Mouse (Mus musculus): Measurements from ENCODE around the gene Trp53rka.
A peak's percentile ranks its signal among the peaks of the same experiment; 100 is the strongest.
"Not testable (repeated sequence)": the region's sequence is repeated elsewhere in the genome, so short reads cannot be mapped to it uniquely, and the experiment has no call there.

Trp53rka gene

GRCm38 (mm10) chr2:165492648-165493553, at the start of gene Trp53rka:
Trp53rka (minus strand) TSS chr2:165493324.
- DNase-seq: peak; percentile 86

- DNase-seq: no peak
These were observed 47.9 kb upstream of the Trp53rka start for GRCm38 (mm10) chr2:165540975-165541374.

- DNase-seq: no peak
These were observed 40.7 kb upstream of the Trp53rka start for GRCm38 (mm10) chr2:165533789-165534188.

DNA sequence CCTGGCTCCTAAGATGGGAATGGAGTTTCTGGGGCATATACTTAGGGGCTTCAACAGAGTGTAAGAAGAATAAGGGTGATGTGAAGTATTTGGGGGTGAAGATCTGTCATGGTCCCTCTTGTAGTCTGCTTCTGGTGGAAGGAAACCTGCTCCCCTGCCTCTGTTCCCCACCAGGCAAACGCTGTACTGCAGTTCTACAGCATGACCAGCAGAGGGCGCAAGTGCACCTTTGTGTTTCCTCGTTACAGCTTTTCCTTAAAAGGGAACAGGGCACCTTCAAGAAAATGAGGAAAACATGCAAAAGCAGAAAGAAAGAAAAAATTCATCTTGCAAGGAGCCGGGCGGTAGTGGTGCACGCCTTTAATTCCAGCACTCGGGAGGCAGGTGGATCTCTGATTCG, 36.0 kb upstream of the Trp53rka start:
- DNase-seq: peak; percentile 37

DNA sequence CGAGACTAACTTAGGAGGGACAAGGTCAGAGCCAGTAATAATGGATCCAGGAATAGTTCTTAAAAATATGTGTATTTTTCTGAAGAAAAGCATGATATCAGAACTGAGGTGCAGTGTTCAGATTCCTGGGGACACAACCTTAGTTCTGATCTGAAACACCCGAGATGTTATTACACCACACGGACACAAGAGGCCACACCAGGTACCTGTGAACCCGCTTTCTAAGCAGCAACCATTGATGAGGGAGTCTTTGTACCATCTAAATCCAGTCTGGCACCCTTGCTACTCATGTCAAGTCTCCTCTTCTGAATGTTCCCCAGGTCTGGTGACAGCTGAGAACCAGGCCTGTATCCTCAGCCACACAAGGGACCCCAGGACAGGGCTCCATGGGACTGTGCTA, 32.5 kb upstream of the Trp53rka start:
- DNase-seq: no peak

DNA sequence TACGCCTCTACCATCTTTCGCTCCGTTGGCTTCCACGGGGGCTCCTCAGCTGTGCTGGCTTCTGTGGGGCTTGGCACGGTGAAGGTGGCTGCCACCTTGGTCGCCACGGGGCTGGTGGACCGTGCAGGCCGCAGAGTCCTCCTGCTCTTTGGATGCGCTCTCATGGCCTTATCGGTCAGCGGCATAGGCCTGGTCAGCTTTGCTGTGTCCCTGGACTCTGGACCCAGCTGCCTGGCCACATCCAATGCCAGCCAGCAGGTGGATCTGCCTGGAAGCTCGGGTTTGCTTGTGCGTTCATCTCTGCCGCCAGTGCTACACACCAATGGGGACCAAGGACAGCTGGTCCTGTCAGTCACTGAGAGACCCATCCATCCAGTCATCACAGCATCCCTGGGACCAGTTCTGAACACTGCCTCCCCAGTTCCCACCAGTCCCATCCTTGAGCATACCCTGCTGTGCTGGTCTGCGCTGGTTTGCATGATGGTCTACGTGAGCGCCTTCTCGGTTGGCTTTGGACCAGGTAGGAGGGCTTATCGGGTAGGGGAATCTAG, 22.1 kb upstream of the Trp53rka start:
- no peak for DNase-seq

DNA sequence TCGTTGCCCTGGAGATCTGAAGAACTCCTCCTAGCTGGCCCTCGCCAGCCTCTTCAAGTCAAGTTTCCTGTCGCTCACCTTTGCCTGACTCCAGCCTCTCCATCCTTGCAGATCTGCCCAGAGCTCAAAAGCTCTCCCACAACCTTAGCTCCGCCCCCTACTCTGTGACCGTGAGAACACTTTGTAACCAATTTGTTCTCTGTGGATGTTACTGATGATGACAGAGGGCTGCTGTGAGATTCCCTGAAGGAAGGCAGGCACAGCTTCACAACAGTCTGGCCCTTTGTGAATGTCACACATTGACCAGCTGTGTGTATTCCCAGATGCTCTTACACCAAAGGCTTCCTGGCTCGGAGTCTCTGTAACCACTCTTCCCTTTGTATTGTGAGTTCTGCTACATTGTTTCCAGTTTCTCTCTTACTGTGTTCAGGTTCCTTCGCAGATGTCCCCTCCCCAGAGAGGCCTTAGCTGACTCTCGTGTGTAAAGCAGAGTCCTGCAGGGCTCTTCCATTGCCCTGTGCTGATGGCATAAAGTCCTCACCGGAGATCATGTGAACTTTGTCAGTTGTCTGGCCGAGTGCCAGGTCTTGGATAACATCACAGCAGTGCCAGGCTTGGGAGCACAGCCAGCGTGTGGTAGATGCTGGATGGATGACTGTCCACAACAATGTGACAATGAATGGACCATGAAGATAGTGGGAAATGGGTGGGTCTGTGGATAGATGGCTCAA, 19.9 kb upstream of the Trp53rka start:
- peak; percentile 63 for DNase-seq

DNA sequence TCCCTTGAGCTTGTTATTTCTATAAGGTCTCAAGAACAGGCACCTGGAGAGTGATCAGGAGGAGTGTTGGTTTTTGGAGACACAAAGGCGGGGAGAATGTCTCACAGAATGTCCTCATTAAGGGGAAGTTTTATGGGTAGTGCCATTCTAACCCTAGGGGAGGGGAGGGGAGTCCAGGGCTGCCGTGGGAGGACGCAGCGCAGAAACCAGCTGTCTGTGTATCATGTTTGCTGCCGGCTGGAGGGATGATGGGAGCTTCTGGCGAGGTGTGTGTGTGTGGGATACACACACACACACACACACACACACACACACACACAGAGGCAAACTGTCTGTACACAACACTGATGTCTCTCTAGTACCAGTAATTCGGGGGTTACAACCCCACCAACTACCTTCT, 19.3 kb upstream of the Trp53rka start:
- DNase-seq: no peak

GRCm38 (mm10) chr2:165511530-165511929, 18.4 kb upstream of the Trp53rka start:
- DNase-seq: not testable (repeated sequence)

GRCm38 (mm10) chr2:165510914-165511458, 17.9 kb upstream of the Trp53rka start:
- DNase-seq: not testable (repeated sequence)

- no peak for DNase-seq
These were observed 17.3 kb upstream of the Trp53rka start for GRCm38 (mm10) chr2:165510466-165510865.

GRCm38 (mm10) chr2:165509686-165510085, 16.6 kb upstream of the Trp53rka start:
- no peak for DNase-seq

DNA sequence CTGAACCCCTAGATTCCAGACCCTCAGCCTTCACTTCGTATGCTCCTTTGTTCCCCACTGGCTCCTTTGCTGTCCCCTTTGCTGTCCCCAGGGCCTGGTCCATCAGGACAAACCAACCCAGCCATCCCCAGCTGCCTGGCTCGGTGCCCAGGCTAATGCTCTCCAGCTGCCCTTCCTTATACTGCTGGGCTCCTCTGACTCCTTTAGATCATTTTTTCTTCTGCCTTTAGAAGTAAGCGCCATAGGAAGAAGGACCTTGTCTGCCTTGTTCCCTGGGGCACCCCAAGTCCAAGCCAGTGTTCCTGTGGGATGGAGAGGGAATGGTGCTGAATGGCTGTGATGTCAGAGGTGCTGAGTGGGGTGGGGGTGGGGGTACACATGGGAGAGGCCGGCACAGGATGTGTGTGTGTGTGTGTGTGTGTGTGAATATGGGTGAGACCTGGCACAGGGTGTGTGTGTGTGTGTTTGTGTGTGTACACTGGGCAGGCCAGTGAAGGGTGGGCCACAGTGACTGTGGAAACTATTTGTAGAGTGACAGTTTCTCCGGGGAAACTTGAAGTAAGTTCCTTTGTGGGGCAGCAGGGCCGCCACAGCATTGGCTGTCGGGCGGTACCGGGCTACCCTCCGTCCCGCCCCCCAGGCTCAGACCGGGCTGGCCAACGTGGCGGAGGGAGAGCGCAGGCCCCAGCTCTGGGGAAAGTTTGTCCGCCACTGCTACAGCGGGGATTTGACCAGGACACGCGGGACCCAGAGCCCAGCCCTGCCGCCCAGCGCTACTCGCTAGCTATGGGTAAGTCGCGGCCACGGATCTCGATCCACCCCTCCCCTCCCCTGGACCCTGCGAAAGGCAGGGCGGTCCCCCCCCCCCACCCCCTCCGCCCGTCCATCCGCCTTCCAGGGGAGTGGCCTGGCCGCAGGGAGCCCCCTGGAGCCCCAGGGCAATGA, 10.4 kb upstream of the Trp53rka start, which contains the start of gene Slc2a10:
Slc2a10 (plus strand) TSS at position 529 of the 945 bp plus-strand sequence.
- DNase-seq: peak; percentile 63

GRCm38 (mm10) chr2:165498816-165499215, 5.7 kb upstream of the Trp53rka start:
- DNase-seq: no peak

DNA sequence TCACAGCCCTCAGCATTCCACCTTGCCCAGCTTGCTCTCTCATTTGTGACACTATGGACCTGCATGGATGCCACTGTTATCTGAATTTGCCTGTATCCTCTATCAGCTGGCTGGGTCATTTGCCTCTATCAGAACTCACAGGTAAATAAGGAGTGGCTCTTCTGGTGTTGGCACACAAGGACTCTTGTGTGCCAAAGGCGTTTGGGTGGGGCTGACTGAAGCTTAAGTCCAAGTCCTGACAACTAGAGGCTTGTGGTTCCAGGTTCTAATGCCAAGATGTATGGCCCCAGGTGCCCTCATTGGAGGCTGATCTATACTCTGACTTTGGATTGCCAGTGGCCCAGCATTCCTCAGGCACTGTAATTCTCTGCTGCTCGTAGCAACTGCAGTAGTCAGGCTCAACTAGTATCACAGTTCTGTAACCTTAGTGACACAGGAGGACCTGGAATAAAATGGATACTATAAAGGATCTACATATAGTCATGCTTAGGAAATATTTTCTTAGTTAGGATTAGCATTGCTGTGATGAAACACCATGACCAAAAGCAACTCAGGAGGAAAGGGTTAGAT, 4.7 kb upstream of the Trp53rka start:
- DNase-seq: no peak

GRCm38 (mm10) chr2:165496251-165496650, 3.1 kb upstream of the Trp53rka start:
- DNase-seq: peak; percentile 71

GRCm38 (mm10) chr2:165494495-165494894, 1.4 kb upstream of the Trp53rka start:
- no peak for DNase-seq

DNA sequence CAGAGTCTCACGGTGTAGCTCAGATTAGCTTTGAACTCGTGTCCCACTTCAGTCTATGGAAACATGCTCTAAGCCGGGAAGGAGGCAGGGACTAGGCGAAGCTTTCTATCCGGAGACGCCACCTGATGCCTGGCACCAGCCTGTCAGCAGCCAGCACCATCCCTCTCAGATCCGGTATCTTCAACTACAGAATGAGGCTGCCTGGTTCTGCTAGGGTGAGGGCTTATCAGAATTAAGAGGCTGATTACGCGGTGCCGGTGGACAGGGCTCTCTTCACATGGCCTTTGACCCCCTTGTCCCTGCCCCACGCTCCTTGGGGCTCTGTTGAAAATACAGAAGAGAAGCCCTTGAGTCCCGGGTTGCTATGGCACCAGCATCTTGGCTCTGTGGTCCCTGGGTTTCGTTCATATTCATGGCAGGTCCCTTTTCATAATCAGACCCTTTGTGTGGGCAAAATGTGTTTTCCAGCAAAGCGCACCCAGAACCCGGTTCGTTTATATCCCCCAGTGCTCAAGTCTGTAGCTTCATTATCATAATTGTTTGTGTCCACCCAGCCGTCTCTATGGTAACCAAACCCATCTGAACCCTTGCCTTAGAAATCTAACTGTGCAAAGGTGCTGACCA, 575 bp upstream of the Trp53rka start:
- no peak for DNase-seq

DNA sequence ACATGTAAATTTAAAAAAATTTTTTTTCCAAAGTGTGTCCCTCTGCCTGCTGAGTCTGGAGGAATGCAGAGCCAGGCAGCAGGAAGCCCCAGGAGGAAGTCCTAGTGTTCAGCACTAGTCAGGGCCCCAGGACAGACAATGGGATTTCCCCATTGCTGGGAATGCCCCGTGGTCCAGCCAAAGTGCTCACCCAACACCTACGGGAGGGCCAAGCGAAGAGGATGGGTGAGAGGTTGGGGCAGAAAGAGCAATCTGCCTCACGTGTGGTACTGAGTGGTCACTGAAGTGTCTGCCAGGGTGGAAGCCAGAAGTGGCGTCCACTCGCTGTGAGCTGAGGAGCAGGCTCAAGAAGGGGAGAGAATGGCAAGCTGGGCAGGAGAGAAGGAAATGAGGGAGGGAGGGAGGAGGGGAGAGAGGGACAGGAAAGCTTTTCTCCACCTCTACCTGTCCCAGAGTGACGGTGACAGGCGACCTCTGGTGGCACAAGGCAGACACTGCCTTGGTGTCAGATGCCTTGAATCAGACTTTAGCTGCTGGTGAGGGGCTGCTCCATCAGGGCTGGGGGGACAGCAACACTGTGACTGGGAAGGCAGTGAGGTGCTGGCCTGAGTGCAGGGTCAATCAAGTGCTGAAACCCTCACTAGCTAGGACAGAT, 6.1 kb downstream of the Trp53rka start:
- peak; percentile 60 for DNase-seq

DNA sequence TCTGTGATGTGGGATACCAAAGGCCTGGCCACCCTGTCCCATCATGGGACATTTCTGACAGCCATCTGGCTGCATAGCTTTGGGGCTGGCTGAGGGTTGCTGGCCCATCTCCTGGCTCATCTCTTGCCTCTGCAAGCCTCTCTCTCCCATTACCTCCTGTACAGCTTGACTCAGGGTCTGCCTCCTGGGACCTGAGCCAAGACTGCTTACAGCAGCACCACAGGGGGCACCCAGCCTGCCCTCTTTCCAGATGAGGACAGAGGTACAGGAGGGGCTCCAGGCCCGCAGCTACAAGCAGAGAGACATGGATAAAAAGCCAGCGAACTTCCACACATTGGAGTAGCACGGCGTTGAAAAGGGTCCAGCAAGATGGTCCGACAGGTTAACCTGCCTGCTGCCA, 6.7 kb downstream of the Trp53rka start:
- no peak for DNase-seq

- no peak for DNase-seq
These were observed 7.3 kb downstream of the Trp53rka start for GRCm38 (mm10) chr2:165485826-165486225.
